Mouse (Mus musculus): ENCODE results near the gene Cnr1. TPM values are rescaled to one million over a fixed set of nuclear protein-coding genes. Genes with fewer than 3 reads are reported as not detected.

Cnr1 gene
- total RNA-seq, 2 experiments from 2014 or later: 121 to 128 TPM

DNA sequence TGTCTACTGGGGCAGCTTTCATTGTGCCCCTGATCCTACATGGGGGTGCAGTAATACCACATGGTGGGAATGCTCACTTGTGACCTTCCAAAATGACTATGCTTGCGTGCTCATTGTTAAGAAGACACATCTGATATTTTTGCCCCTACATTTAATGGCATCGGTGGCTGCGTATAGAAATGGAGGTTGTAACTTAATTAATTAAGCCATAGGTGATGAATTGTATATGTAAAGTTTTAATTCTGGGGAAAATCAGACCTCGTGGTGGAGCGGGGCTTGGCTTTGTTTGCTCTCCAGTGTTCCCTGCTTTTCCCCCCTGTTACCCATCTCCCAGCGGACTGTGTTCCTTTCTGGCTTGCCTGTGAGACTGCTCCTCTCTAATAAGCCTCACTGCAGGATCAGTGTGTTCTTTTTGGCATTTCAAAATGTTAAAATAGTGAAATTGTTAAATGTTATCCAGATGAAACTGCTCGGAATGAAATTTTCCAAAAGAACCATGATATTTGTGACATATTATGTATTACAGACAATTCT lies 2.4 kb downstream of the Cnr1 start:
- intact Hi-C loops (cut with DNase I): loop anchor here (2.0 to 10.0 kb wide), 3 partner anchors 132 to 626 kb away; partner anchors contain the start of gene Akirin2
- DNase-seq (ENCODE audit: low spot score in 2 of 2): no peak

DNA sequence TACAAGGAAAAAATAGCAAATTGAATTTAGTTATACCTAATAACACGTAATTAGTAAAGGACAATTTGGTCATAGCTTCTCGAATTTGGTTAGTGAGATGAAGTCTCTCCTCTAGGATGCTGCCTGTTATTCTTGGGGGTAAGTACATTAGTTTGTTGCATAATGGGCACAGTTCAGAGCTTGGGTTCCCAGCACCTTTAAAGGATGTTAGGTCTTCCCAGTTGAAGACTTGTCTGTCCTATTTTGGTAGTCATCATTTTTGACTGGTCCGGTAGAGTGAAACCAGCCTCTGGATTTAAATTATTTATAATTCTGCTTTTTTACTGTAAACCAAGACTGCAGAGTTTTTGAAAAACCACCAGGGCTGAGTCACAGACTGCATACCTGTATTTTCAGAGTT lies 3.3 kb downstream of the Cnr1 start:
- intact Hi-C loops (cut with DNase I): loop anchor here (2.0 to 10.0 kb wide), 3 partner anchors 133 to 625 kb away; partner anchors contain the start of gene Akirin2
- DNase-seq (ENCODE audit: low spot score in 2 of 2): no peak

DNA sequence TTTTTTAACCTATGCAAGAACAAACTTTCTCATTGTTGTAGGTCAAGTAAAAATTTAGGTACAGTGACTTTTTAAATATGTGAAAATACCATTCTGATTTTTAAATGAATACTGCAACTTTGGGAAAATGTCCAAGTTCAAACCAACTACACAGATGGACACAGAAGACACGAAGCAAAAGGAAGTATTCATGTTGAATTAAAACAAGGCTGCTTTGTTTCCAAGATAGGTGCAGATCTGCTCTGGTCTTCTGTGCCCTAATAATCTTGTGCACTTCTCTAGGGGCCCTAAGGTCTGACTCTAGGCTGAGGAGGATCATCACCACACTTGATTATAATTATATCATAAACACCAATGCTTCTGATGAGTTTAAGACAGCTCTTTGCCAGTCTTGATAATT lies 4.1 kb downstream of the Cnr1 start:
- DNase-seq (ENCODE audit: low spot score in 2 of 2): no peak
- intact Hi-C loops (cut with DNase I): loop anchor here (5.0 to 10.0 kb wide), 2 partner anchors 134 to 624 kb away; partner anchors contain the start of gene Akirin2

DNA sequence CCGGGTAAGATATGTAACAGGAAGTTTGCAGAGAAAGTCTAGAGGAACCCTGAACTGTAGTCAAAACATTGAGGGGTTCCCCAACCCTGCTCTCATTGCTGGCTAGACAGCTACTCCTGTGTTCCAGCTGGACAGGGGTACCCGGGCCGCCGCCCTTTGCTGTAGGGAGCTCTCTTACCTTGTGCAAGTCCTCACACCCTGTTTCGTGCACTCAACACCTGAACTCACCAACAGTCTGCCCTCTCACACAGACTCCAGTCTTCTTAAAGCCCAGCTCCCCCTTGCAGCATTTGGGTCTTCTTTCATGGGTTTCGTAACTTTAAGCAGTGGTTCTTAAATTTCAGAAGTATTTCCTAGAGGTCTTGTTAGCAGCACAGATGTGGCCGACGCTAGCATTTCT lies 7.0 kb downstream of the Cnr1 start:
- intact Hi-C loops (cut with DNase I): no loop called here
- DNase-seq (ENCODE audit: low spot score in 2 of 2): no peak

DNA sequence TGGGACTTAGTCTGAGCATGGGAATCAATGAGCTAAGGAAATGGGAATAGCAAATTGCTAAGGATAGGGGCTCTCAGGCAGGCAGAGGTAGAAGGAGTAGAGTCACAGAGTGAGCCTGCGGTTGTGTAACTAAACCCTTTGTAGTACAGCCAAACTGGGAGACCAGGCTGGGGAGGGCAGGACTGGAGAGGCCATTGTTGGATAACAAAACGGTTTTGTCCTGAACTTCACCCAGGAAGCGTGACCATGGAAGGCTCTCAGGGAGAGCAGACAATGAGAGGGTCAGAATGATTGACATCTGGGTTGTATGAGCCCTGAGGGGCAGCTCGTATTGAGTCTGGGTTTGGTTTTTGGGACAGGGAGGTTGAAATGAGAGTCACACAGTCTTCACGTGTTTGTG lies 17.2 kb downstream of the Cnr1 start:
- intact Hi-C loops (cut with DNase I): no loop called here
- DNase-seq (ENCODE audit: low spot score in 2 of 2): no peak

DNA sequence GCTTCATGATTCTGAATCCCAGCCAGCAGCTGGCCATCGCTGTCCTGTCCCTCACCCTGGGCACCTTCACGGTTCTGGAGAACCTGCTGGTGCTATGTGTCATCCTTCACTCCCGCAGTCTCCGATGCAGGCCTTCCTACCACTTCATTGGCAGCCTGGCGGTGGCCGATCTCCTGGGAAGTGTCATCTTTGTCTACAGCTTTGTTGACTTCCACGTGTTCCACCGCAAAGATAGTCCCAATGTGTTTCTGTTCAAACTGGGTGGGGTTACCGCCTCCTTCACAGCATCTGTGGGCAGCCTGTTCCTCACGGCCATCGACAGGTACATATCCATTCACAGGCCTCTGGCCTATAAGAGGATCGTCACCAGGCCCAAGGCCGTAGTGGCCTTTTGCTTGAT lies 19.5 kb downstream of the Cnr1 start:
- no peak for DNase-seq (ENCODE audit: low spot score in 2 of 2)
- intact Hi-C loops (cut with DNase I): no loop called here

DNA sequence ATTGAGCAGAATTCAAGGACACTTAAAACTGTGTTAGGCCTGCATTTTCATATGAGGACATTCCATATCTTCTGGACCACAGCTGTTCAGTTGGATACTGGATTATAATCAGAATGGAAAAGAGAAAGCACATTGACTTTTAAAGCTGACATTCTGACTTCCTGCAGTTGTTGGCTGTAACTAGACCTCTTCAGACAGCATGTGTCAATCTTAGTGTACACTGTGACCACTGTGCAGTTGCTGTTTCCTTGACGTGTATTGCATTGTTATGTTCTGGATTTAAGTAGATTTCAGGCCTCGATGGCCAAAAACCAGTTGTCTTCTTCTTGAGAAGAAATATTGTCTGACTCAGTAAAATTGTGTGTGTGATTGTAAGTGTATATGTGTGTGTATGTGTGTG lies 21.3 kb downstream of the Cnr1 start:
- intact Hi-C loops (cut with DNase I): no loop called here
- DNase-seq (ENCODE audit: low spot score in 2 of 2): no peak

DNA sequence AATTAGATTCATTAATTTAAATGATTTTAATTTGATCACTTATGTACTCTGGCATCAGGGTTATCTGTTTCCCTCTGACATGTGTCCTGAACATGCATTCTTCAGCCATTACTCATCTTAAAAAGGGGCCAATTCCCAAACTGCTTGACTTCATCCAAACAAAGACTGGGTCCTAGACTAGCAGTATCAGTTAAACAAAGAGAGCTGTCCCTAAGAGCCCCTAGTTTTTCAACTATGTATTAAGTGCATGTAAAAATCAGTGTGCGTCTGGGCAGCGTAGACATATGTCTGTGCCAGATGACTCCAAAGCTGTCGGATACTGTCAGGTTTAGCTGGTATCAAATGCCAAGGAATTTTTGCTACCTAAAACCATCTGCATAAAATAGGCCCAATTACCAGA lies 23.2 kb downstream of the Cnr1 start:
- intact Hi-C loops (cut with DNase I): no loop called here
- no peak for DNase-seq (ENCODE audit: low spot score in 2 of 2)

DNA sequence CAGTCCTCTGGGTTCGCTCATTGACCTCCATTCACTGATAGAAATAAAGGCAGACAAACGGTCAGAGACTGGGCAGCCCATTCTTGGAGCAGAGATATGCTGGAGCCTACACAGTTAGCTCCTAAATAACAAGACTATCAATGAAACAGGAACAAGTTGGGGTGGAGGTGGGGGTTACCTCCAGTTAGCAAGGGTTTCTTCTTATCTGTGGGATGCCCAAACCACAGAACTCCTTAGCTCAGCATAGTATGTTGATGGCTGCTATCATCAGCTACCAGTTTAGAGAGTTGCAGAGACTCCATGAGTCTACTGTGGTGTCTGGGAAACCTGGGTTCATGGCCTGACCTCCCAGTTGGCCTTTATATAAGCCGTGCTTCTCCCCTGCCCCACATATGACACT lies 33.0 kb downstream of the Cnr1 start:
- DNase-seq (ENCODE audit: low spot score in 2 of 2): no peak
- intact Hi-C loops (cut with DNase I): no loop called here

DNA sequence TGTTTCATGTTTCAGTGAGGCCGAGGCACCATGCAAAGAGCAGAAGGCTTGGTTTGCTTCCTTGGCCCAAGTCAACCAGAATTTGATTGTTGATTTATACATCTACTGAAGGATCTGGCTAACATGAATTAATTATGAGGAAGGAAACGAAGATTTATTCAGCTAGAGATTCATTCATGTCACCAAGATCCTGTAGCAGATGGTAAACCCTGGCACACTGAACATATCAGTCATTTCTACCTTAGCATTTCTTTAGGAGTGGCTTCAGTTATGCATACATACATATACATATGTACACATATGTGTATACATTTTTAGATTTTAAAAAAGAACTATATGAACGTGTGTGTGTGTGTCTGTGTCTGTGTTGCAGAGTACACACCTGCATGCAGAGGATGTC lies 34.1 kb downstream of the Cnr1 start:
- DNase-seq (ENCODE audit: low spot score in 2 of 2): no peak
- intact Hi-C loops (cut with DNase I): no loop called here

DNA sequence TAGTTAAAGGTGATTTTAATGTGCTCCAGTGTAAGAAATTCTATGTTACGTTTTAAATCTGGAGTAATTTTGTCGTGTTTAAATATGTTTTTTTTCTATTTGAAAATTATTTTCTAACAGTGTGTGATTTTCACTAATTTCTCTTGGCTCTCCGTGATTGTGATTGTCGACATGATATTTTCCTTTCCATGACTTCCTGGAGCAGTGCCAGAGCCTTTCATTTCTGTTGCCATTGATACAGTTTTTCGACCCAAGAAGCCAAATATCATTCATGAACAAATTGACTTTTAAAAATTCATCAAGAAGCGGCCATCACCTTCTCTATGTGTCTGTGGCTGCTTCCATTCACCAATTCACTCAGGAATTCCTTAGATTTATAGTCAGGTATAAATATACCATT lies 35.4 kb downstream of the Cnr1 start:
- intact Hi-C loops (cut with DNase I): no loop called here
- no peak for DNase-seq (ENCODE audit: low spot score in 2 of 2)

DNA sequence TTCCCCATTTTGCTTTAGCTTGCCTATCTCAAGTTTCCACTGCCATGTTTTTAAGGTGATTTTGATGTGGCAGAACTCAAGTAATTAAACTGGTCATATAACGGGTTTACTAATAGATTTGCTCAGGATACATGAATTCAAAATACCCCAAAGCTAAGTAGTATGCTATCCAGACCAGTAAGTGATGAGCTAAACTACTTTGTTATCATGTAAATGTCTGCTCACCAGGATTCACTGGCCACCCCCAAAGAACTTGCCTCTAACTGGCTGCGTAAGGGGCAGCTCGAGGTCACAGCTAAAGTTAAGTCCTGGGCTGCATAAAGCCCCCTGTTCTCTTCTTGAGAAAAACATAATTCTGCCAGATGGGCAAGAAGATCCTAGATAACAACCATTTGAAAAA lies 46.3 kb downstream of the Cnr1 start:
- intact Hi-C loops (cut with DNase I): no loop called here
- no peak for DNase-seq (ENCODE audit: low spot score in 2 of 2)

DNA sequence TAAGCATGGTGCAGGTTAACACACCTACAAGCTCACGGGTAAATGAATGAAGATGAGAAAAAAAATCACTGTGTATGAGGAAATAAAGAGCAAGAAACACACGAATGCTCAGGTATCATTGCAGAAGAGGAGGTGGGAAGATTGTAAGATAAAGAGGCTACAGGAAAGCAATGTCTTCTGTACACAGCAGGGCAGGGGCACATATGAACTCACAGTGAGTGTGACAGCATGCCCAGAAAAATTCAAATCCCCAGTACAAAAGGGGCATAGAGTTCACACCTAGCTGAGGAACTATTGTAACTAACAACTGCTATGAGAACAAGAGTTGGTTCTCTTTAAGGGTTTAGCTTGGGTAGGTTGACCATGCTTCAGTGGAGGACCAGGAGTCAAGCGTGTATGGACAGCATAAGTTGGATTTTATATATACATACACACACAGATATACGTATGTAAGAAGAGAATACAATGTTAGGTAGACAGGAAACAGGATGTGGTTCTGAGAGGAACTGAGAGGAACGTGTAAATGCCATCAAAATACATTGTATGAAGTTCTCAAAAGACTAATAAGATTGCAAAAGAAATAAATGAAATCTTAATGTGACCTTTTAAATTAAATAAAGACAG lies 64.2 kb downstream of the Cnr1 start:
- intact Hi-C loops (cut with DNase I): no loop called here
- DNase-seq (ENCODE audit: low spot score in 2 of 2): no peak

DNA sequence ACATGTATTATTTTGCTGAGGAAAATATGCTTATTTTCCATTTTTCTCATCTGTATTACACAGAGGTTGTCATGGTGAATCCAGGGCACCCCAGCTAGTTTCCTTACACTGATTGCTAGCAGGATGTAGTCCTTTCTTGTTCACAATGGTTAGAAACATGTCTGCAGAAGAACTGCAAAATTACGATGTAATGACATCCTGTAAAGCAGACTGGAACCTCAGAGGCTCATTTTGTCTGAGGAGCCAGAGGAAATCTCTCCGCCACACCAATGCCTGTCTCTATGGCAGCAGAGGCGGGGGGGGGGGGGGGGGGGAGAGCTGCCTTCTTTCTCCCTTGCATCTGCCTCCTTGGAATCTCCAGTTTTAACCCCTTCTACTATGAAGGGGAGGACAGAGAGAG lies 68.3 kb downstream of the Cnr1 start:
- intact Hi-C loops (cut with DNase I): no loop called here
- no peak for DNase-seq (ENCODE audit: low spot score in 2 of 2)

DNA sequence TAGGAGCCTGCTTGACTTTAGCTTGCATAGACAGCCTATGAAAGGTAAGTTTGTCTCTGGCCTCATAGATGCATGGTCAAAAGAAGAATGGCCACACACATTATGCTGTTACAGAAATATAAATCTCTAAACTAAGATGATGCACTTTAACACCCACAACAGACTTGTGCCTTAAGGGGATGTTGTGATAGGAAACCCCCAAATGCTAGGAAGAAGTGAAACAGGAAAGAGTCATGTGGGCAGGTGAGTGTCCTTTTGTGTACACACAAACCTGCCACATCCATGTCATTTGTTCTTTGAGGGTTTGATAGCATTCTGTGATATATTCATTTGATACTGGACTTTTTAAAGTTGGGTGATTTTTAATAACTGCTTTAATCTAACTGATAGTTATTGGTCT lies 72.0 kb downstream of the Cnr1 start:
- intact Hi-C loops (cut with DNase I): no loop called here
- DNase-seq (ENCODE audit: low spot score in 2 of 2): no peak

Other genes starting within 250 kb of the Cnr1 start
- gene Spaca1, start 125.6 kb downstream of the Cnr1 start, total RNA-seq (2021): not detected